Mouse (Mus musculus) spleen, adult 2 months (tissue): ENCODE data around the gene Bcar3. TPM values are rescaled to one million over a fixed set of nuclear protein-coding genes. Genes with fewer than 3 reads are reported as not detected.

Experiments
- DNase-seq, 2 experiments: peaks; one replicate each; pipeline versions ENCODE4 v3.0.0 to v3.0.0-alpha.2; 2012 to 2021; ENCODE audit warnings: low spot score in 2 of 2, low read depth in 1 of 2
- H3K27ac ChIP-seq: fragments of 200-500 bp; 2 replicates; pipeline ENCODE4 v1.5.1; 2012; ENCODE audit warnings: low read length, inconsistent platforms; ENCODE audit not compliant: insufficient read depth
- H3K27me3 ChIP-seq: fragments of 200-500 bp; 2 replicates; pipeline ENCODE4 v1.6.1; 2012; ENCODE audit warnings: mild to moderate bottlenecking, moderate library complexity, low read length, inconsistent platforms; ENCODE audit not compliant: control insufficient read depth, insufficient read depth
- H3K36me3 ChIP-seq: fragments of 200-500 bp; 2 replicates; pipeline ENCODE4 v1.6.1; 2012; ENCODE audit warnings: mild to moderate bottlenecking, low read length, inconsistent platforms; ENCODE audit not compliant: control insufficient read depth, insufficient read depth
- H3K4me1 ChIP-seq: fragments of 200-500 bp; 2 replicates; pipeline ENCODE4 v1.6.1; 2011; ENCODE audit warnings: inconsistent platforms; ENCODE audit not compliant: control insufficient read depth, insufficient read depth, insufficient read length
- H3K4me3 ChIP-seq: fragments of 200-500 bp; 2 replicates; pipeline ENCODE4 v1.5.1; 2011; ENCODE audit warnings: mild to moderate bottlenecking, inconsistent platforms; ENCODE audit not compliant: insufficient read depth, insufficient read length; ENCODE audit errors: extremely low read depth
- CTCF ChIP-seq: fragments of 200-500 bp; IDR thresholded peaks from 2 replicates; pipeline ENCODE4 v1.5.1; 2011; ENCODE audit warnings: mild to moderate bottlenecking, inconsistent platforms; ENCODE audit not compliant: insufficient read depth, insufficient read length, insufficient replicate concordance; ENCODE audit errors: extremely low read depth
- POLR2A ChIP-seq: fragments of 200-500 bp; IDR thresholded peaks from 2 replicates; pipeline ENCODE4 v1.6.1; 2011; ENCODE audit warnings: low read depth, low read length, inconsistent platforms
- WGBS: fragments of 180-500 bp; shearing (Covaris S2); methylation state at CpG from one replicate; pipeline ENCODE4 v1.1.7; 2018; 5-methylcytosine and 5-hydroxymethylcytosine counted together
- polyA plus RNA-seq: library from polyadenylated mRNA; depleted of rRNA; stranded (reverse); fragments of >200 nt; gene quantifications from 2 replicates; pipeline ENCODE4 v1.2.3, GENCODE M21; 2012

Bcar3 gene
- polyA plus RNA-seq, 1 experiment, result 54.4 TPM

DNA sequence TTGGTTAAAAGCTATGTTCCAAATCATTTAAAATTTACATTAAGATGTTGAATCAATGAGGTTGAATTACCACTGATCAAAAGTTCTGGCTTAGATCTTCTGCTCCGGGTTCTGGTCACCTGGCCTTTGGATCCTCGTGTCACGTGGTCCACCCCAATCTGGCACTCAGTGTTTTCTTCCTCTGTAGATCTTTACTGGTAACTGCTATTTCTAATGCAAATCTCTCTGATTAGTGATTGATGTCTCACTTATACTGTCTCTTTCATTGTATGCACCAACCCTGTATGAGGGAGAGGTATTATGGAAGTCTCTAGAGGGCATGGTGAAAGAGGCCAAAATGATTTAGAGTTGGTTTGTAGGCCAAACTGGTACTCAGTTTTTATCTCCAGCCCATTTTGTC, 198.1 kb downstream of the Bcar3 start:
- TF ChIP-seq POLR2A (no peak), CTCF (no peak)
- Histone ChIP-seq H3K27me3 (no peaks in the 10 kb centered on the region), H3K4me1 (no peaks in the 10 kb centered on the region), H3K27ac (no peak overlapping the region), H3K36me3 (no peaks in the 10 kb centered on the region), H3K4me3 (no peak overlapping the region)
- 96% methylated on average over 3 of the region's 3 CpGs for WGBS
- DNase-seq, result no peak

DNA sequence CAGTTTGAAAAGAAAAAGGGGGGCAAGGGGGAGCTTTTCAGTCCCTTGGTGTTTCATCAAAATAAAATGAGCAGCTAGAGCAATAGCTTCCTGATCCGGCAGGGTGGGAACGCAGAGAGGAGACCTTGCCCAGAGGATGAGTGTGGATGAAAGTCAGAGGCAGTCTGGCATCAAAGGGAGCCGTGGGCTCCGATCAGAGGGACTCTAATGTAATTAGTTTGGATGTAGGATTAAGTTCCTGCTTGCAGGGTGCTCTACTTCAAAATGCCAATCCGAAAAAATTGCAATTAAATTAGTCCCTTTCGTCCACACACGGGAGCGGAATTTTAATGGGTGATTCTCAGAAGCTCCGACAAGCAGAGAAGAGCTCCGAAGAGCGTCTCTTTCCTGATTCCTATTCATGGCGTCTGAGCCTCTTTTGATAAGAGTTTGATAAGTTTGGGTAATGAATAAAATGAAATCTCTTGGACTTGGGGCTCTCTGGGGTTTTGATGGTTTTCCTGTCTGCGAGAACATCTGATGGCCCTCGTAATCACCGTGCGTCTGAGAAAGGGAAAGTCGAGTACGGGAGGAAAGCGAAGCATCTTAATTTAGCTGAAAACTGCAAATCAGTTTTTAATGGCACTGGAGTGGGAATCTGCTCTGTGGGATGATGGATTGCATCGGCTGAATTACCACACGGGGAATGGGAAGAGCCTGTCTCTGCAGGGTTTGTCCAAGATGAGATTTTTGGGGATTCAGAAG, 199.1 kb downstream of the Bcar3 start:
- 85% methylated on average over 21 of the region's 21 CpGs for WGBS
- Histone ChIP-seq H3K4me1 (no peaks in the 10 kb centered on the region), H3K27me3 (no peaks in the 10 kb centered on the region), H3K4me3 (no peak overlapping the region), H3K27ac (no peak overlapping the region), H3K36me3 (no peaks in the 10 kb centered on the region)
- no peak for TF ChIP-seq CTCF
- TF ChIP-seq POLR2A, result no peak
- no peak for DNase-seq

DNA sequence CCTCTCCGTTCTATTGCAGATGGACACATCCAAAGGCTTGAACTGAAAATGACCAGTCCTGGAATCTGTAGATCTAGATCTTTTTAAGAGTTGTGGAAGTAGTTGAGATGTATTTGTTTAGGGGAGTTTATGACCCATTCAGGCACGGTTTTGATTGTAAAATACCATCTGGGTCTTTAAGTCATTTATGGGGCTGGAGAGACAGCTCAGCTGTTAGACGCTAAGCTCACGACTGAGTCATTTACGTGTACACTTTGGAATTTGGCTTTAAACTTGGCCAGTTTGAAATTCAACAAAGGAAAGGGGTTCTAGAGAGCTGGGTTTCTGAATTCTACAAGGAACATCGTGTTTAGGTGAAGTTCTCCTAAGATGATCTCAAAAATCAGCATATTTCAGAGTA, 200.8 kb downstream of the Bcar3 start:
- DNase-seq, result no peak
- no peaks in the 10 kb centered on the region for H3K36me3 ChIP-seq
- H3K27me3 ChIP-seq, result no peaks in the 10 kb centered on the region
- no peak overlapping the region for H3K4me3 ChIP-seq
- TF ChIP-seq POLR2A (no peak), CTCF (no peak)
- no peak overlapping the region for H3K27ac ChIP-seq
- no peaks in the 10 kb centered on the region for H3K4me1 ChIP-seq
- WGBS, result 92% methylated on average over 6 of the region's 6 CpGs

DNA sequence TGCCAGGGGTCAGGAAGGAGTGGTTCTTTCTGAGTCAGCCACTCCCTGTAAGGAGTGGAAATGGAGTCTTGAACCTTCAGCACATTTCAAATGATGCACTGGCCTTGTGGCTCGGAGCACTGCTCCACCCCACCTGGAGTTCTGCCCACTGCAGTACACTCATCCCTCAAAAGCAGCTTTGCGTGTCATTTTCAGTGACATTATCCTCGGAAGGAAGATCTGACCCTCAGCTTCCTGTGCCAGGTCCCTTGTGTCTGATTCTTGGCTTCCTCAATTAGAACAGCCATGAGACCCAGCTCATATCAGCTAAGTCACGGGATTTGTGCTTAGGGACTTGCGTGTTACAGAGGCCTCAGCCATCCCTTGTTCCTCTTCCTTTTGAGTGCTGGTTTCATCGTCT, 203.9 kb downstream of the Bcar3 start:
- no peak overlapping the region for H3K4me3 ChIP-seq
- H3K4me1 ChIP-seq, result no peaks in the 10 kb centered on the region
- H3K27me3 ChIP-seq, result no peaks in the 10 kb centered on the region
- WGBS, result 59% methylated on average over 6 of the region's 6 CpGs
- TF ChIP-seq POLR2A, result no peak
- TF ChIP-seq CTCF, result no peak
- no peaks in the 10 kb centered on the region for H3K36me3 ChIP-seq
- DNase-seq, result no peak
- H3K27ac ChIP-seq, result no peak overlapping the region

DNA sequence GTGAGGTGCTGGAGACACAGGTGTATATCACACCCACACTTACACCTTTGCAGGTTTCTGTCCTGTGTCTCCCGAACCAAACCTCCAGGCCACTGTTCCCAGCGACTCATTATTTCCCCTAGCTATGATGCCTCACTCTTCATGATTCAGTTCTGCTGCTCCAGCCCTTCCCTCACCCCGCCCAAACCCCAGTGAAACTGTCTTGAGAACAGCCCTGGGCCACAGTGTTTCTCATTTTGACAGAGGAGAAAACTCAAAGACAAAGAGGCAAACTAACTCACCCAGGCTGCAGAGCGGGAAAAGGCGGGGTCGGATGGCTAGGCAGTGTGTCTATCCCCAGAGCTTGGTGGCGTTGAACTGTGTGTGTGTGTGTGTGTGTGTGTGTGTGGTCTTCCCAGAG, 204.6 kb downstream of the Bcar3 start:
- Histone ChIP-seq H3K4me1 (no peaks in the 10 kb centered on the region), H3K27ac (no peak overlapping the region), H3K36me3 (no peaks in the 10 kb centered on the region), H3K27me3 (no peaks in the 10 kb centered on the region), H3K4me3 (no peak overlapping the region)
- DNase-seq, result no peak
- 94% methylated on average over 7 of the region's 7 CpGs for WGBS
- no peak for TF ChIP-seq POLR2A
- TF ChIP-seq CTCF, result no peak

GRCm38 (mm10) chr3:122499647-122500046, 205.7 kb downstream of the Bcar3 start:
- TF ChIP-seq CTCF, result no peak
- TF ChIP-seq POLR2A, result no peak
- H3K36me3 ChIP-seq, result peaks cover 2% of the 10 kb centered on the region; the same call in 1 of the 2 replicates
- H3K4me1 ChIP-seq, result no peaks in the 10 kb centered on the region
- WGBS, result 94% methylated on average over 6 of the region's 6 CpGs
- DNase-seq, result no peak
- H3K27ac ChIP-seq, result no peak overlapping the region
- no peaks in the 10 kb centered on the region for H3K27me3 ChIP-seq
- H3K4me3 ChIP-seq, result no peak overlapping the region

DNA sequence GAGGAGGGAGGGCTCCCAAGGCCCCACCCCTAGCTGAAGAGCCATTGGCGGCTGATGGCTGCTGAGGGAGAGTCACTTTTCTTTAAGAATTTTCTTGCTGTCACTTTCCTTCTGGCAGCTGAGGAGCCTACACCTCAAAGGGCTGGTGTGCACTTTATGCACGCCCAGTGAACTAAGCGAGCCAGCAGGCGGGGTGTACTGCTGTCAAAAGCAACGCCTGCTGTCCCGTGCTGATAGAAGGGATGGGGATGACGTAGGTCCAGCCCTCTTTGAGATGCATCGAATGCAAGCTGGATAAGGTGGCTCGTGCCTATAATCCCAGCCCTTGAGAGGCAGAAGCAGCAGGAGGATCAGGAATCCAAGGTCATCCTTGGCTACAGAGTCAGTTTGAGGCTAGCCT, 207.0 kb downstream of the Bcar3 start:
- Histone ChIP-seq H3K4me3 (no peak overlapping the region), H3K27me3 (no peaks in the 10 kb centered on the region), H3K27ac (no peak overlapping the region), H3K36me3 (peaks cover 4% of the 10 kb centered on the region; the same call in 1 of the 2 replicates), H3K4me1 (no peaks in the 10 kb centered on the region)
- no peak for TF ChIP-seq CTCF
- no peak for TF ChIP-seq POLR2A
- no peak for DNase-seq
- 90% methylated on average over 9 of the region's 9 CpGs for WGBS
